In genomic region chr10:122225679-122226078, GRCm38 (mm10) we compare ENCODE assay signal across 25 mouse cellular contexts.
A peak's percentile ranks its signal among the peaks of the same experiment; 100 is the strongest.
DNase-seq lines count a peak whose midpoint lies in the region; ATAC-seq lines count a peak whose summit lies in the region.
"Had no signal": no experiment of that assay in that cellular context is flagged by ENCODE, and none has a peak within 500 bp of the region (broad histone marks: within the 10 kb centered on the region; RNA-seq: fewer than 3 reads in every experiment).

No protein-coding gene starts in this region.

- no peaks in the 10 kb centered on the region for H3K4me1 ChIP-seq in megakaryocyte, embryonic 14.5 days
- H3K4me1 ChIP-seq: forebrain, embryonic 12.5 days had no signal

- H3K4me3 ChIP-seq in megakaryocyte, embryonic 14.5 days (replicated peaks) = peak overlapping the region; percentile 51
- H3K4me3 ChIP-seq: embryonic facial prominence, embryonic 10.5 days; embryonic facial prominence, embryonic 12.5 days; forebrain, embryonic 10.5 days; forebrain, embryonic 12.5 days had no signal

- peak; percentile 52; the same call in 1 of the 2 replicates for ATAC-seq in frontal cortex, adult (ENCODE audit: low TSS enrichment)
- no peak for ATAC-seq in megakaryocyte, adult 5-6 weeks (ENCODE audit: poor library complexity, severe bottlenecking)
- ATAC-seq: activated CD4-positive, CD25-positive, alpha-beta regulatory T cell, adult 4 months; CD4-positive, CD25-positive, alpha-beta regulatory T cell, adult 4 months; forebrain, embryonic 14.5 days; forebrain, embryonic 16.5 days; Patski had no signal

- no peak for DNase-seq in frontal cortex, postnatal 14 days (ENCODE audit: low spot score in 2 of 2)
- DNase-seq in gonadal fat pad, adult 2 months (ENCODE audit: low read depth) = peak; percentile 49
- no peak for DNase-seq in gastrocnemius, postnatal 4 days (ENCODE audit: low spot score in 2 of 2)
- DNase-seq: adrenal gland, adult 8-10 months; adrenal gland, postnatal 14 days; B cell, adult 2 months; cerebellum, adult 11-12 months; cerebellum, adult 2 months; cerebellum, adult 9-10 months; cerebellum, postnatal 10 days; cerebellum, postnatal 25 days had no signal

- H3K9me3 ChIP-seq in megakaryocyte, embryonic 14.5 days = peaks cover 14% of the 10 kb centered on the region; the same call in 1 of the 2 replicates
- H3K9me3 ChIP-seq: embryonic facial prominence, embryonic 10.5 days; embryonic facial prominence, embryonic 12.5 days; forebrain, embryonic 10.5 days; forebrain, embryonic 12.5 days had no signal

- H3K27me3 ChIP-seq in megakaryocyte, embryonic 14.5 days (replicated peaks) = no peaks in the 10 kb centered on the region
- H3K27me3 ChIP-seq: CH12.LX; embryonic facial prominence, embryonic 12.5 days; forebrain, embryonic 12.5 days; Patski had no signal

- H3K36me3 ChIP-seq in megakaryocyte, embryonic 14.5 days (replicated peaks; ENCODE audit: low read length) = no peaks in the 10 kb centered on the region
- H3K36me3 ChIP-seq: embryonic facial prominence, embryonic 10.5 days; embryonic facial prominence, embryonic 12.5 days; forebrain, embryonic 10.5 days; forebrain, embryonic 12.5 days; G1E had no signal
